Mouse (Mus musculus): Measurements from ENCODE around the gene Gm10061.
"Not testable (repeated sequence)": the region's sequence is repeated elsewhere in the genome, so short reads cannot be mapped to it uniquely, and the experiment has no call there.

Gm10061 gene

GRCm38 (mm10) chr16:89150786-89151185 is at the start of gene Gm10061:
Gene Gm10061 (plus strand): TSS chr16:89151086.
- DNase-seq (ENCODE audit: extremely low spot score) = no peak

GRCm38 (mm10) chr16:89140551-89140950 is 10.3 kb upstream of the Gm10061 start, which contains the start of gene Gm6358:
Gene Gm6358 (plus strand): TSS chr16:89140851.
- no peak for DNase-seq (ENCODE audit: extremely low spot score)

- no peak for DNase-seq (ENCODE audit: extremely low spot score)
Observed at GRCm38 (mm10) chr16:89157652-89158051, 6.8 kb downstream of the Gm10061 start, which contains the start of gene Gm9789. Gene Gm9789 (plus strand): TSS chr16:89157952.

GRCm38 (mm10) chr16:89169190-89169589 is 18.3 kb downstream of the Gm10061 start, which contains the start of gene Gm7735:
Gene Gm7735 (plus strand): TSS chr16:89169490.
- not testable (repeated sequence) for DNase-seq (ENCODE audit: extremely low spot score)

GRCm38 (mm10) chr16:89174435-89174834 is 23.5 kb downstream of the Gm10061 start, which contains the start of gene 1110057P08Rik:
Gene 1110057P08Rik (plus strand): TSS chr16:89174735.
- DNase-seq (ENCODE audit: extremely low spot score) = no peak

GRCm38 (mm10) chr16:89188621-89189020 is 37.7 kb downstream of the Gm10061 start:
- no peak for DNase-seq (ENCODE audit: extremely low spot score)

Measured in embryo, embryonic 9.5 days (tissue).